Mouse (Mus musculus) c-Kit-negative CD71-positive TER-119-positive erythroid progenitor cells, embryonic 14.5 days (primary cell): ENCODE measurements around the gene Lrrc20.
"Not testable (repeated sequence)": the region's sequence is repeated elsewhere in the genome, so short reads cannot be mapped to it uniquely, and the experiment has no call there.

Source experiments
- DNase-seq: peaks from one replicate; pipeline ENCODE4 v3.0.0-alpha.2; 2013; ENCODE audit warnings: low read depth, low spot score

Lrrc20 gene

DNA sequence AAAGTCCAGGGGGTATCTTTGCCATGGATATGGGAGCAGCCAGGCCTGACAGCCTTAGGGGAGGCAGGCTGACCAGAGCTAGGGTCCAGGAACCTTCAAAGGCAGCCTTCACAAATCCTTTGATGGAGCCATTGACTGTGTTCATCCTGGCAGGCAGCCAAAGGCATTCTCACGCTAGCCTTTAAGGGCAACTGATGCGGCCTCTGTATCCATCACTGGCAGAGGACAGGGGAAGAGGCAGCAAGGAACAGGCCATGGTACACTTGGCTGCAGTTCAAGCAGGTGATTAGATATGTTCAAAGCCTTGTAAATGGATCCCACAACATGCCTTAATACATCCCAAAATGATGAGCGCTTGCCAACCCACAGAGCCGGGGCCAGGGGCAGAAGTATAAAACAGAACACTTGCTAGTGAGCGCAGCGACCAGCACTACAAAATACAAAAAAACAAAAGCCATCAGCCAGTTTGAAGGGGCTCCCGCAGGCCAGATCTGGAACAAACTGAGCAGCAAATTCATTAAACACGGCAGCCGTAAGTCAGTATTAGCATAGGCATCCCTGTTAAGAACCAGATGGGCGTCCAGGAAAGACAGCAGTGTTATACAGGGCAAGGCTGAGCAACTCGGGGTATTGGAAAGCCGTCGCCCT, 100.6 kb downstream of the Lrrc20 start:
- no peak for DNase-seq

DNA sequence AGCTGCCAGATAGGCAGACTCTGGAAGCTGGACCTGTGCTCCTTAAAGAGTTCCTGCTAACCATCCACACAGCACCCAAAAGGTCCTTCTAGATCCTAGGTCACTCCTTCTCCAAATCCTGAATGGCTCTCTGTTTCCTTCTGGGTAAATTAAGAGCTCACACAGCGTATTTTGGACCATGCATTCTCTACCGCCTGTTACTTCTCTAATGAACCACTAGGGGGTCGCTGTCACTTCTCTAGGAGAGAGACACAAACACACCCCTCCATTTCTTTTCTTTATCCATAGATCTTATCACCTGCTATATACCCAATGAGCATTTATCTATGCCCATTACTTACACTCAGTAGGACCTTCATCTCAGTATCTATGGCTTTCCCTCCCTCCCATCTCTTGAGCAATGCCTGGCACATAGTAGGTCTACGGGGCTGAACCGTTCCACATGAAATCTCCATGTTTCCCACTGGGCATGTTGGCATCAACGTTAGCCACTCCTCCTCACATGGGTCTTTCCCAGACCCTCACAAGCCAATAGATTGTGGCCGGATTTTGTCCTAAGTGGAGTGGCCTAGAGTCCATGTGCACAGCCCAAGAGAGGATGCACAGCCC, 111.7 kb downstream of the Lrrc20 start:
- DNase-seq: no peak

DNA sequence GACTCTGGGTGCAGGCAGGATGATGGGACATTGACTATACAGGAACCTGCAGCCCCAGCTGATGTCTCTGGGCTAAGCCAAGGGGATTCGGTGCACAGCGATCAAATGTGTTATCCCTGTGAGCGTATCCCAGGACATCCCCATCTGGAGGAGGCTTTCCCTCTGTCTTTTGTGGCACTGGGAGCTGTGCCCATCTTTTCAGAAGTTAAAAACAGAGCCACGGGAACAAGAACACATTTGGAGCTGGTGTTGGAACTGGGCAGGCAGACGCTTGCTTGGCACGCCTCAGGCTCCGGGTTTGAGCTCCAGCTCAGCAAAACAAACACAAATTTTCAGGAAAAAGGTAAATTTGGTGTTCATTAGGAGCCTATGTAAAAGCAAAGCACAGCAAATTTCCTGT, 122.4 kb downstream of the Lrrc20 start:
- no peak for DNase-seq

DNA sequence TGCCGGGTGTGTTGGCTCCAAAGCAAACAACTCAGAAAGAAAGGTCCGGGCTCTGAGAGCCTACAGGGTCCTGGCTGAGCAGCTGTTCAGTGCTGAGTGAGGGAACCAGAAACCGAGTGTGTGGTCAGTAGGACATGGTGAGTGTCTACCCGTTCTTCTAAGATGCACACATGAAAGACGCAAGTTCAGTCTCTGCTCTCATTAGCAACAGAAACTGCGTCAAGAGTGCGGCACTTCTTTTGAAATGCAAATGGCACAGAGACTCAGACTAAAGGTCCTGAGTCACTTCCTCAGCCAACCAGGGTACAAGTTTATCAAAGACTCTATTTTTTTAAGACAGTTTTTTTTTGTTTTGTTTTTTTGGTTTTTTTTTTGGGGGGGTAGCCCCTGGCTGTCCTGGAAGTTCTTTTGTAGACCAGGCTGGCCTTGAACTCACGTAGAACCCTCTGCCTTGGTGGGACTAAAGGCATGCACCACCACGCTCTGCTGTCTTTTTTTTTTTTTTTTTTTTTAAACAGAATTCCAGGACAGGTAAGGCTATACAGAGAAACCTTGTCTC, 124.0 kb downstream of the Lrrc20 start:
- no peak for DNase-seq

DNA sequence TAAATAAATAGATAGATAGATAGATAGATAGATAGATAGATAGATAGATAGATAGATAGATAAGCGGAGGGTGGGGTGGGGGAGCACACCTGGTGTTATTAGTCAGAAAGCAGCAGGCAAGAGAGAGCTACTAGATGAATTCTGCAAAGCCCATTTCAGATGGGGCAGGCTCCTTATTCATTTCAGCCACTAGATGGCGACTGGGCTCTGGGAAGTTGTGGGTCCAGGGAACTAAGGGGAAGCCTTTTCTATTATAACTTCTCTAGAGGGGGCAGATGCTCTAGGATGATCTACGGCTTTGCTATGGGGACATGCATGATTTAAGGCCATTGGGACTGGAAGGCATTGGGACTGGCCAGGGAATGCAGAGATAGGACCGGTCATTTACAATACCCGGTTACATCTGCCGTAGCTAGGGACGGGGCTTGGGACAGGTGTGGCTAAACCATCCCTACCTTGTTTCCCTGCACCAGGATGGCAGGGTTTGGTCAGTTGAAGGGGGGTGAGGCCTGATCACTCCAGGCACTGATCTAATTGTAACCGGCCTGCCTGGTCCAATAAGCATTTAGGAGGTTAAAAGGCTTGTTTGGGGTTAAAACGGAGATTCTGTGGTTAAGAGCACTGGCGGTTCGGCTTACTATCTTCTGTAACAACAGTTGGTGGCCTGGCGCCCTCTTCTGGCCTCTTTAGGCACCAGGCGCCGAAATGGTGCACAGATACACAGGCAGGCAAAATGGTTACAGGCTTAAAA, 126.9 kb downstream of the Lrrc20 start:
- DNase-seq: peak; percentile 40

DNA sequence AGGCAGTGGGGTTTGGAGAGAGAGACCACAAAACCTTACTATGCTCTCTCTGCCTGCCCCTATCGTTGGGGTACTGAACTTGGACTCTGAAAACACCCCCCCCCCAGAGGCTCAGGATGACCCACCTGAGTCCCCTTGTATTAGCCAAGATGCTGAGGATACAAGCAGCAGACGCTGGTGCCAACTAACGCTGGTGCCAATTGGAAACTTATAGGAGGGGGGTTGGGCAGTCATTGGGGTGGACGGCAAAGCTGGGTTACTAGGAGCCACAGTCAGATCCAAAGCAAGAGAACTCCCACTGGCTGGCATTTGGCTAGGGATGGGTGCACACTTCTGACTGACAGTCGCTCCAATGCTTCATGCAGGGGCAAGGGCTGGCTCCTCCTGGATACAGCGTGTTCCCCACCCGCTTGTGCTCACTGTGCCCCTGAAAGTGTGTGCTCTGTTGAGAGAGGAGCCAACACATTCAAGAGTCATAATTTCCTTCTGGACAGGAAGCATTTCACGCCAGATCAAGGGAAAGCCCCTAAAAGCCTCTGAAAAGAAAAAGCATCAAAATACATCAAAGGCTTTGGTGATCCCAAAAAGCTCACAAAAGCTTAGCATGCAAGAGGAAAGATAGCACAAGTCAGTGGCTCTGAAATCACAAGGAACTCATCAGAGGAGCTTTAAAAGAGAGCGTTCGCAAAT, 128.9 kb downstream of the Lrrc20 start:
- no peak for DNase-seq

DNA sequence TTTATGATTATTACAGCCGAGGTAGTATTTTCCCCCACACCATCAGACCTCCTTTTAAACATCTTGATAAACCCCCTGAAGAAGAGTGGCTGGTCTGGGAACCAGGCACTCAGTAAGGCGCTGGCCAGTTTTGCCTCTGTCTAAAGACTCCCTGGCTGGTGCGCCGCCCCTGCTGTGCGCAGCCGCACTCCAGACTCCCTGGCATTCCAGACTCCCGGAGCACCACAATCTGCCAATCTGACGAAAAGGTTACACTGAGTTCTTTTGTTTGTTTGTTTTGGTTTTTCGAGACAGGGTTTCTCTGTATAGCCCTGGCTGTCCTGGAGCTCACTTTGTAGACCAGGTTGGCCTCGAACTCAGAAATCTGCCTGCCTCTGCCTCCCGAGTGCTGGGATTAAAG, 129.8 kb downstream of the Lrrc20 start:
- not testable (repeated sequence) for DNase-seq

DNA sequence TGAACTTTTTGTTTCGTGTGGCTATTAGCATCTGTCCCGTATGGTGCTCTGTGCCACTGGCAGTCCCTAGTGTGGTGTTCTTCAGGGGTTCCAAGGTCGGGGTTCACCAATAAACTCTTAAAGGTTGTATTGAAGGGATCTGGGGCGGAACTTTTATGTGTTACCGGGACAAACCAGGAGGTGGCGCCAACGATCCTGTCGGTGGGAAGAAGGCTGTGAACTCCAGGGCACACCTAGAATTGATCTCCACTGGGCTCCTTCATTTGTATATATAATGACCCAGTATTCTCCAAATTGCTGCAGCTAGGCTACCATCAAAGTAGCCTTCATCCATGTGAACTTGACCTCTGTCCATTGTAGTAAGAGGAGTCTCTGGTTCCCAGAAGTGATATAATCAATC, 130.2 kb downstream of the Lrrc20 start:
- DNase-seq: peak; percentile 36

DNA sequence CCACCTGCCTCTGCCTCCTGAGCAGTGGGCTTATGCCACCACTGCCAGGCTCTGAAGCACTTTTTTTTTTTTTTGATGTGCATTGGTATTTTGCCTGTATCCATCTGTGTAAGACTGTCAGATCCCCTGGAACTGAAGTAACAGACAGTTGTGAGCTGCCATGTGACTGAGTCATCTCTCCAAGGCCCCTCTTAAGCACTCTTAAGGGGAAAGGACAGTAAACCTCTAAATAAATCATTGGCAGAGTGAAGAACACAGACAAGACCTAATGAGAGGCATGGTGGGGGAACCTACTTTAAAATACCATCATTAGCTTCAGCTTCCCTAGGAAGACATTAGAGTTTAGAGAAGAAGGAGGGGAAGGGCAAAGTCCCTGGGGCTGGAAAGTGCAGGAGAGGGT, 132.6 kb downstream of the Lrrc20 start:
- DNase-seq: no peak

DNA sequence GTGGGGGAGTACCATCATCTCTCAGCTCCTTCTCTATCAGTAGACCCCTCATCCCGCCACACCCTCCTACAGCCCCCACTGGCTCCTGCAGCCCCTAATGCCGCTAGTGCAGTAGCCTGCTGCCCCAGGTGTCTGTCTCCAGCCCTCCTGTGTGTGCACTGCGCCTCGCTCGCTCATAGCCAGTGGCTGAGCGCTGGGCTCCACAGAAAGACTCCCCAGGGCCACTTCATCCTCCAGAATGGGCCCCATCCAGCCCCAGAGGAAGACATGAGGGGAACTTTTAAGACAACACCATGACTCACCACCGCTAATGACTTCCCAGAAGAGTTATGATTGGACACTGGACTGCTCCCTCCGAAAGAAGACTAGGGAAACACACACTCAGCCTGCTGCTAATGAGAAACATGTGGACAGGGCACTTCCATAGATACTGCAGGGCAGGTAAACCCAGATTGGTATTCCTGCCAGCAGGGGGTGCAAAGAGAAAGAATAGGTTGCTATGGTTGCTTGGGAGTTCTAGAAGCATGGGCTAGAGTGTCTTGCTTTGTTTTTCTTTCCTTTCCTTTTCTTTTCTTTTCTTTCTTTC, 135.1 kb downstream of the Lrrc20 start:
- no peak for DNase-seq

DNA sequence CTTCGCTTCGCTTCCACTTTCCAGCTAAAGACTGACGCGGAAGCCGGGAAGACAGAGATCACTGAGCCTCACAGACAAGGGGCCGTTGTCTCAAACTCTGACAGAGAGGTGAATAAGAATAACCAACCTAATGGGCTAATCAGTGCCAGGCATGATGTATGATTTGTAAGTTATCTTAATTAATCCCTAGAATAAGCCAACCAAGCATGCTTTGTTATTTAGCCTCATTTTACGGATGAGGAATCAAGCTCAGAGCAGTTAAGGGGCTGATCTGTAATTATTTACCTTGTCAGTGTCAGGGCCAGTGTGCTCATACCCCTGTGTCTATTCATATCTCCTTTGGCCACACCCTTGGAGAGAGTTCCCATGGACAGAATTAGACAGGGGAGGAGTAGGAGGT, 138.7 kb downstream of the Lrrc20 start:
- no peak for DNase-seq

DNA sequence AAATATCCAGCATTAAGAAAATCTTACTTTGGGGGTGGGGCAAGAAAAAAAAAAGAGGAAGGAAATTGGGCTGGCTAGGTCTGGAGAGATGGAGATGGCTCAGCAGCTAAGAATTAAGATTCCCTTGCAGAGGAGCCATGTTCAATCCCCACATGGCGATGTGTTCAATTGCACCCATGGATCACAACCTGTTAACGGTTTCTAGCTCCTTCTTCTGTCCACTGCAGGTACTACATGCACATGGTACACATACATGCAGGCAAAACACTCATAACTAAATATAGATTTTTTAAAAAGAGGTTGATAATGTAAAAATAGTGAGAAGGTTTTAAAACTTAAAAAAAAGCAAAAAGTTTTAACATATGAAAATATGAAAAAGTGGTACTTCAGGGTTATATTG, 142.9 kb downstream of the Lrrc20 start:
- no peak for DNase-seq

DNA sequence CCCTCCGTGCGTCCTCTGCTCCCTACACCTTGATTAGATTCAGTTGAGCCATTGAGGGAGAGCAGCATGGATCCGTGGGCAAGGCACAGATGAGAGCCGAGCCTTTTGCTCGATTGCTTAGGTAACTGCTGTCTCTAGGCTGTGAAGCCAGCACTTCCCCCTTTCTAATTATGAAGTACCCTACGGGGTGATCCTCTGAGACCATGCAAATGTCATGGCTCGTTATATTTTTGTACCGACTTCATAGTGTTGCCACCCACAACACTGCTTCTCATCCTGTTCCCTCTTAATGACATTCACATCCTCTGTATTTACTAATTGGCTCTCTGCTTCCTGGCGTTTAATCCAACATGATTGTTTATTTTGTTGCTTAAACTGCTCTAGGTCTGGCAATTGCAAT, 146.1 kb downstream of the Lrrc20 start:
- DNase-seq: no peak

DNA sequence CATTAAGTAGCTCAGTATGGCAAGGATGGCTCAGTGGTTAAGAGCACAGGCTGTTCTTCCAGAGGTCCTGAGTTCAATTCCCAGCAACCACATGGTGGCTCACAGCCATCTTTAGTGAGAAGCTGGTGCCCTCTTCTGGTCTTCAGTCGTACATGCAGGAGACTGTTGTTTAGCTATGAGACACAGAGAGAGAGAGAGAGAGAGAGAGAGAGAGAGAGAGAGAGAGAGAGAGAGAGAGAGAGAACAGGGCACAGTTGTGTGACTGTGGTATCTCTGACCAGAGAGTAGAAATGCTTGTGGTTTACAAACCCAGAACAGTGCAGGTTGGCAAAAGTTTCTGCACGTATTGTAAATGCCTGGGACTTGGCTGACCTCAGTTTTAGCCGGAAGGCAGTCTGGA, 148.3 kb downstream of the Lrrc20 start:
- DNase-seq: not testable (repeated sequence)

DNA sequence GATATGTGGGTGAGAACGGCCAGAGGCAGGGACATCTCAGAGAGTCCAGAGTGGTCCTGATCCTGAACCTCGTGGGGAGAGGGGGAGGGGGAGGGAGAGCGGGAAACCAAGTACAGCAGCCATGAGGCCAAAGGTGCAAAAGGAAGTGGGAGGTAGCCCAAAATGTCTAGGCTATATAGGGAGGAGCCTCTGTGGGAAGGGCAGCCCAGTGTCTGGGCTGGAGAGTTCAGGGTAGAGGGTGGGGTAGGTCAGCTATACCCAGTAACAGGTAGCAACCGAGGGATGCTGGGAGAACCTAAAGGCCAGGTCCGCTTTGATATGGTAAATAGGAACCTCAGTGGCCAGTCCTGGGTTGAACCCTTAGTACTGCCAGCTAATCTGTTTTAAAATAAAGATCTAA, 149.2 kb downstream of the Lrrc20 start:
- DNase-seq: no peak

DNA sequence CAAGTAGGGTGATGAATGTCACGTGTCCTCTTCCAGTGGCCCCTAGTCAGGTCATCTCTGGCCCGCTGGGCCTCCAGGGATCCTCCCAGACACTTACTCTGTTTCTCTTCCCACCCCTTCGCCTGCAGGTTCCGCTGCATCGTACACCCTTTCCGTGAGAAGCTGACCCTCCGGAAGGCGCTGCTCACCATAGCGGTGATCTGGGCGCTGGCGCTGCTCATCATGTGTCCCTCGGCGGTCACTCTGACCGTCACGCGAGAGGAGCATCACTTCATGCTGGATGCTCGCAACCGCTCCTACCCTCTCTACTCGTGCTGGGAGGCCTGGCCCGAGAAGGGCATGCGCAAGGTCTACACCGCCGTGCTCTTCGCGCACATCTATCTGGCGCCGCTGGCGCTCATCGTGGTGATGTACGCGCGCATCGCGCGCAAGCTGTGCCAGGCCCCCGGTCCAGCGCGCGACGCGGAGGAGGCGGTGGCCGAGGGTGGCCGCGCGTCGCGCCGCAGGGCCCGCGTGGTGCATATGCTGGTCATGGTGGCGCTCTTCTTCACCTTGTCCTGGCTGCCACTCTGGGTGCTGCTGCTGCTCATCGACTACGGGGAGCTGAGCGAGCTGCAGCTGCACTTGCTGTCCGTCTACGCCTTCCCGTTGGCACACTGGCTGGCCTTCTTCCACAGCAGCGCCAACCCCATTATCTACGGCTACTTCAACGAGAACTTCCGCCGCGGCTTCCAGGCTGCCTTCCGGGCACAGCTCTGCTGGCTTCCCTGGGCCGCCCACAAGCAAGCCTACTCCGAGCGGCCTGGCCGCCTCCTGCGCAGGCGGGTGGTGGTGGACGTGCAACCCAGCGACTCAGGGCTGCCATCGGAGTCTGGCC, 150.0 kb downstream of the Lrrc20 start:
- no peak for DNase-seq

DNA sequence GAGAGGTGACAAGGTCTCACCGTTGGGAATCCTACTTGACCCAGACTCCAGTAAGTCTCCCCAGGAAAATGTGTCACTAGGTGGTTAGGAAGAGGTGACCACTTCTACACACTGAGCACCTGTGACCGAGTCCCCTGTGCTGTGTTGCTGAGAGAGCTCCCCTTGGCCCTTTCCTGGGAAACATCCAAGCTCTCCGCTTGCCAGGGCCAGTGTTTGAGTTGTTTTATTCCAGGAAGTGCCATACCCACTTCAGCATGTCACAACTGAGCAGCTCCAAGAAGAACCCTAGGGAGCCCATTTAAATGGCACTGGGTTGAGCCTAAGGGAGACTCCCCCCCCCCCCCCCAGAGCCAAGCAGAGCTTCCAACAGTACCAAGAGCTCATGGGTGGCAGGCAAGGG, 150.9 kb downstream of the Lrrc20 start:
- no peak for DNase-seq

DNA sequence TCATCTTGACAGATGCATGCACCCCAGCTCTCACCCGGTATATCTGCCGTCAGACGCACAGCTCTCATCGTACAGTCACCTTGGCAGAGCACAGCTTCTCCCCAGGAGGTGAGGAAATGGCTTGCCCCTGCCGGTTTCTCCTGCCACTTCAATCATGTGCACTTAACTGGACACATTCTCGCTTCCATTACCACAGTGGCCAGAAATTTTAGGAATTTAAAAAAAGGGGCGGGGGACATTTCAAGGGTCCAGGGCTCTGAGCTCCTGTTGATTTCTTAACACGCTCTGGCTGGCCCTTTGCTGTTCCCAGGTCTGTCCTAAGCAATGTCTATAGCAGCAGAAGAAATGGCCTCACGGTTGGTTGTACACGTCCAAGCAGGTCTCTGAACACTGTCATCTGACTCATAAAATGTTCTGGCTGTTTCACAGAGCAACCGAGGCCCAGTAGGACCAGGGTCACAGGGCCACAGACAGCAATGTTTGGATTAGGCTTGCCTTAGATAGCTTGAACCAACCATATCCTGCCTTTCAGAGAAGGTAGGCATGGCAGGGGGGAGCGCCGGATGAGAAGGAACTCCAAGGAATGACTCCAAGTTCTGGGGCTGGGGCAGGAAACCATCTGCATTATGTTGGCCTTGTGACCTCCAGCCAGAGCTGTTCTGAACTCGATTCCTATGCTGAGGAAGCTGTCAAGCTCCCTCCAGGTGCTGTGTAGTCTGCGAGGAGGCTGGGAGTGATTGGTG, 151.8 kb downstream of the Lrrc20 start:
- DNase-seq: no peak

DNA sequence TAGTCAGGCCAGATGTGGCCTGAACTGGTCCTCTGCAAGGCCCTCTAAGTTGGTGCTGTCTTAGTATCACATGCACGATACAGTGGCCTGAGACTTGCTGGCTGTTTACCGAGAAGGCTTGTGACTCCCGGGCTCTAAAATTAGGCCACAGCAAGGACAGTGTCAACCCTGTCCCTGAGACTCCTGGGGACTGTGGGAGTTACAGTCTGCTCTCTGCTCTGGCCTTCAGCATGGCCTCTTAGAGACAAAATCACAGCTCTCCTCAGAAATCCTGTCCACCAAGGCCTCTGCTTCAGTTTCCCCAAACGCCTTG, 152.3 kb downstream of the Lrrc20 start:
- no peak for DNase-seq
